17 mouse cellular contexts compared by ENCODE assay signal in genomic region chr2:60837616-60838015, GRCm38 (mm10).
DNase-seq lines count a peak whose midpoint lies in the region; ATAC-seq and TF ChIP-seq lines count a peak whose summit lies in the region.
"Had no signal": no experiment of that assay in that cellular context is flagged by ENCODE, and none has a peak within 500 bp of the region (broad histone marks: within the 10 kb centered on the region; RNA-seq: fewer than 3 reads in every experiment).

No protein-coding gene starts in this region.

- 30% methylated on average over 5 of the region's 5 CpGs for WGBS in heart, adult 2 months
- 68% methylated on average over 5 of the region's 5 CpGs for WGBS in heart, embryonic 11.5 days (ENCODE audit: insufficient replicate concordance)
- 47% methylated on average over 5 of the region's 5 CpGs for whole genome bisulfite sequencing in lung, embryonic 15.5 days

- no peak for ATAC-seq in heart, embryonic 11.5 days (replicated peaks; ENCODE audit: insufficient number of reproducible peaks, low FRiP score, low TSS enrichment)
- peak; percentile 66 for ATAC-seq in lung, embryonic 15.5 days (ENCODE audit: borderline replicate concordance, extremely low read depth, low FRiP score, low TSS enrichment)
- ATAC-seq: forebrain, embryonic 15.5 days had no signal

- intact Hi-C loops in heart, adult 2 months (cut with DNase I): loop anchor here (1.0 to 5.0 kb wide), 5 partner anchors 17 to 125 kb away; partner anchors contain the start of gene Rbms1

- no peak overlapping the region for H3K4me2 ChIP-seq in heart, embryonic 11.5 days
- H3K4me2 ChIP-seq in lung, embryonic 15.5 days: no peak overlapping the region
- H3K4me2 ChIP-seq: forebrain, embryonic 15.5 days; neural tube, embryonic 15.5 days had no signal

- TF ChIP-seq EP300 in heart, adult 2 months (IDR thresholded peaks at IDR 0.05; ENCODE audit: insufficient read depth, low read depth, low read length): peak; percentile 34; the same call in 1 of the 2 replicates

- no peak overlapping the region for H3K9ac ChIP-seq in heart, adult 2 months (ENCODE audit: low read depth, low read length)
- no peak overlapping the region for H3K9ac ChIP-seq in heart, embryonic 11.5 days (ENCODE audit: low read depth, low read length)
- H3K9ac ChIP-seq in lung, embryonic 15.5 days: no peak overlapping the region
- H3K9ac ChIP-seq: forebrain, embryonic 15.5 days; liver, embryonic 14.5 days; neural tube, embryonic 15.5 days had no signal

- H3K36me3 ChIP-seq in heart, adult 2 months (ENCODE audit: control insufficient read depth, insufficient read depth, low read length): peaks cover 50% of the 10 kb centered on the region
- H3K36me3 ChIP-seq in heart, embryonic 11.5 days (ENCODE audit: control insufficient read depth, insufficient read depth, low read length): 0 out of 2 replicates have a peak, but pooled peaks cover 4% of the 10 kb centered on the region
- H3K36me3 ChIP-seq in lung, embryonic 15.5 days: peaks cover 4% of the 10 kb centered on the region
- H3K36me3 ChIP-seq: forebrain, embryonic 15.5 days; midbrain, embryonic 10.5 days; neural tube, embryonic 15.5 days had no signal

- peak overlapping the region; percentile 62 for H3K27ac ChIP-seq in heart, adult 2 months
- no peak overlapping the region for H3K27ac ChIP-seq in heart, embryonic 11.5 days (ENCODE audit: low read depth, low read length)
- H3K27ac ChIP-seq in lung, embryonic 15.5 days: peak overlapping the region; percentile 58; the same call in 1 of the 2 replicates
- H3K27ac ChIP-seq: forebrain, embryonic 15.5 days; liver, embryonic 14.5 days; midbrain, embryonic 10.5 days; neural tube, embryonic 15.5 days had no signal

- H3K9me3 ChIP-seq in heart, embryonic 11.5 days (replicated peaks; ENCODE audit: control insufficient read depth, low read length): no peaks in the 10 kb centered on the region
- no peaks in the 10 kb centered on the region for H3K9me3 ChIP-seq in lung, embryonic 15.5 days
- H3K9me3 ChIP-seq: forebrain, embryonic 15.5 days; midbrain, embryonic 10.5 days; neural tube, embryonic 15.5 days had no signal

- no peak overlapping the region for H3K4me3 ChIP-seq in heart, adult 2 months
- H3K4me3 ChIP-seq in heart, embryonic 11.5 days (ENCODE audit: low read depth, low read length): no peak overlapping the region
- no peak overlapping the region for H3K4me3 ChIP-seq in lung, embryonic 15.5 days
- H3K4me3 ChIP-seq: erythroblast, embryonic 14.5 days; forebrain, embryonic 15.5 days; midbrain, embryonic 10.5 days; neural tube, embryonic 15.5 days had no signal

- no peak for TF ChIP-seq POLR2A in heart, adult 2 months (IDR thresholded peaks at IDR 0.05; ENCODE audit: insufficient read depth, low read depth, low read length)

- no peak for TF ChIP-seq CTCF in heart, adult 2 months (IDR thresholded peaks at IDR 0.05)

- DNase-seq in heart, adult 2 months: peak in 1 of 2 experiments; percentile 39
- DNase-seq in kidney, postnatal 10 days: peak; percentile 53
- no peak for DNase-seq in kidney, adult 8-10 months
- DNase-seq in lung, adult 18-20 months: no peak
- DNase-seq in lung, postnatal 14 days: peak; percentile 43
- DNase-seq in thymus, postnatal 4 days: no peak
- DNase-seq: adrenal gland, adult 8-10 months; B cell, adult 2 months; cerebellum, adult 11 months; right cerebral cortex, postnatal 25 days had no signal

- H3K79me2 ChIP-seq in heart, adult 2 months (replicated peaks; ENCODE audit: control insufficient read depth, insufficient read depth, low read length): peaks cover 11% of the 10 kb centered on the region

- no peaks in the 10 kb centered on the region for H3K27me3 ChIP-seq in heart, adult 2 months (ENCODE audit: control insufficient read depth, insufficient read depth, low read length)
- H3K27me3 ChIP-seq in heart, embryonic 11.5 days (ENCODE audit: control insufficient read depth, insufficient read depth, low read length): no peaks in the 10 kb centered on the region
- no peaks in the 10 kb centered on the region for H3K27me3 ChIP-seq in lung, embryonic 15.5 days
- H3K27me3 ChIP-seq: forebrain, embryonic 15.5 days; neural tube, embryonic 15.5 days had no signal

- H3K4me1 ChIP-seq in heart, adult 2 months (ENCODE audit: control insufficient read depth, insufficient read depth, low read length): peaks cover 43% of the 10 kb centered on the region
- H3K4me1 ChIP-seq in heart, embryonic 11.5 days (ENCODE audit: control insufficient read depth, insufficient read depth, low read length): peaks cover 35% of the 10 kb centered on the region
- peaks cover 42% of the 10 kb centered on the region for H3K4me1 ChIP-seq in lung, embryonic 15.5 days

Comparison
In these comparisons a context has a peak if more than half of its experiments do, and no peak if none do; other contexts are left out.
1. DNase-seq: peak in kidney, postnatal 10 days (single experiment) and lung, postnatal 14 days (single experiment); none in kidney, adult 8-10 months (0 of 2), lung, adult 18-20 months (0 of 2) and thymus, postnatal 4 days (single experiment).